Mouse (Mus musculus) forebrain, embryonic 13.5 days (tissue): ENCODE data around the gene Aurkaip1. TPM values are rescaled to one million over a fixed set of nuclear protein-coding genes. Genes with fewer than 3 reads are reported as not detected.
A peak's percentile ranks its signal among the peaks of the same experiment; 100 is the strongest.

ENCODE experiments used
- ATAC-seq: fragments of 200-750 bp; cut with Nextera tagmentation; 2 replicates; pipeline ENCODE4 v1.8.0; 2017
- H3K27ac ChIP-seq: fragments of 300-500 bp; sonication (generic); 2 replicates; pipeline ENCODE4 v1.5.1; 2015; ENCODE audit warnings: inconsistent platforms, mild to moderate bottlenecking, moderate library complexity
- H3K27me3 ChIP-seq: fragments of 300-500 bp; sonication (generic); 2 replicates; pipeline ENCODE4 v1.6.1; 2015; ENCODE audit warnings: mild to moderate bottlenecking, inconsistent platforms
- H3K36me3 ChIP-seq: fragments of 300-500 bp; sonication (generic); 2 replicates; pipeline ENCODE4 v1.6.1; 2015; ENCODE audit warnings: mild to moderate bottlenecking, inconsistent platforms; ENCODE audit not compliant: poor library complexity, severe bottlenecking
- H3K4me1 ChIP-seq: fragments of 300-500 bp; sonication (generic); 2 replicates; pipeline ENCODE4 v1.6.1; 2015; ENCODE audit warnings: inconsistent platforms
- H3K4me2 ChIP-seq: fragments of 300-500 bp; sonication (generic); 2 replicates; pipeline ENCODE4 v1.6.1; 2015; ENCODE audit warnings: inconsistent platforms, mild to moderate bottlenecking, moderate library complexity
- H3K4me3 ChIP-seq: fragments of 300-500 bp; sonication (generic); 2 replicates; pipeline ENCODE4 v1.5.1; 2015; ENCODE audit warnings: mild to moderate bottlenecking, inconsistent platforms
- H3K9ac ChIP-seq: fragments of 300-500 bp; sonication (generic); 2 replicates; pipeline ENCODE4 v1.6.1; 2015; ENCODE audit warnings: mild to moderate bottlenecking, inconsistent platforms
- H3K9me3 ChIP-seq: fragments of 300-500 bp; sonication (generic); replicated peaks from 2 replicates; pipeline ENCODE4 v1.6.1; 2016; ENCODE audit warnings: inconsistent platforms
- WGBS: fragments of 180-500 bp; shearing (Covaris S2); methylation state at CpG from one replicate; pipeline ENCODE4 v1.1.7; 2015; 5-methylcytosine and 5-hydroxymethylcytosine counted together
- polyA plus RNA-seq: library from polyadenylated mRNA; unstranded; fragments of >200 nt; fragmentation: Nextera tagmentation; extraction: Ambion mirVana; gene quantifications from 2 replicates; pipeline ENCODE4 v1.2.1, GENCODE M21; 2015

Aurkaip1 gene
- polyA plus RNA-seq, 1 experiment from 2014 or later: 151 TPM

DNA sequence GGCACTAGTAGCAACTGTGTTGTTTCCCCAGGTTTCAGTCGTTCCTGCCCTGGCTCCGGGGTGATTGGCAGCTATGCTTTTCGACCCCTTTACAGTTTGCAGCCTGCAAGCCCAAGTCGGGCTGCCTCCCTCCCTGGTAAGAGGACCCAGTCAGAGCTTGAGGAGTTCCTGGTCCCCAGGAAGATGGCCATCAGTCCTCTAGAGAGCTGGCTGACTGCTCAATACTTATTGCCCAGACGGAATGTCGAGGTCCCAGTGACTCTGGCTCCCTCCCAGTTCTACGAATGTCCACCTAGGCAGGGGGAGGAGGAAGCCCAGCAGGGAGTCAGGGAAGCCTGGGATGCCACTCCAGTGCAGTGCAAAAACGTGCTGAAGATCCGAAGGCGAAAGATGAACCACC lies 1.2 kb downstream of the Aurkaip1 start:
- Histone ChIP-seq H3K27ac (peak overlapping the region; percentile 89; the same call in 1 of the 2 replicates), H3K9me3 (no peaks in the 10 kb centered on the region)
- 54% methylated on average over 10 of the region's 10 CpGs for WGBS

GRCm38 (mm10) chr4:155833234-155833633 lies 2.2 kb downstream of the Aurkaip1 start:
- WGBS: 87% methylated on average over 4 of the region's 4 CpGs
- Histone ChIP-seq H3K4me2 (peak overlapping the region; percentile 99; the same call in 1 of the 2 replicates), H3K9ac (no peak overlapping the region), H3K27ac (no peak overlapping the region), H3K4me3 (no peak overlapping the region), H3K27me3 (no peaks in the 10 kb centered on the region), H3K9me3 (no peaks in the 10 kb centered on the region), H3K4me1 (peaks cover 25% of the 10 kb centered on the region), H3K36me3 (peaks cover 18% of the 10 kb centered on the region)
- ATAC-seq: no peak

More for the DNA sequence above, 1.2 kb downstream of the Aurkaip1 start:
- ATAC-seq: no peak
- Histone ChIP-seq H3K4me2 (peak overlapping the region; percentile 99), H3K4me1 (peaks cover 25% of the 10 kb centered on the region), H3K4me3 (peak overlapping the region; percentile 91), H3K9ac (peak overlapping the region; percentile 93), H3K36me3 (peaks cover 27% of the 10 kb centered on the region), H3K27me3 (no peaks in the 10 kb centered on the region)

DNA sequence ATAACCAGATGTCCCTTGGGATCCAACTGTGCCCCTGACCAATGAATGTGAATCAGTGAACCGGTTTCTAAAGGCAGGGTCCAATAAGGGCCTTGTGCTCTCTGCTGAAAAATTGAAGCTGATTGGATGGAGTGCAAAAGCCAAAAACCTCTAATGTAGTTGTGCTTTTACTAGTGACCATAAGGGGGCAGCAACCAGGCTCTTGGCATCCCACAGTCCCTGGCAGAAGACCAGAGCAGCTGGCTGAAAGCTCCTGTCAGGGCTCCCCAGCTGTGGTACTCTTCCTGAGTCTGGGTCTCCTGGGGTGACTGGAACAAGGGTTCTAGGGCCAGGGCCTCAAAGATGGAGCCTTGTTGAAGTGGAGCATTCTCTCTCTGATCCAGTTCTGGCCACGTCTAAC lies 2.8 kb downstream of the Aurkaip1 start:
- Histone ChIP-seq H3K4me3 (no peak overlapping the region), H3K4me1 (peaks cover 25% of the 10 kb centered on the region), H3K9me3 (no peaks in the 10 kb centered on the region), H3K27ac (peak overlapping the region; percentile 41; the same call in 1 of the 2 replicates), H3K4me2 (no peak overlapping the region), H3K27me3 (no peaks in the 10 kb centered on the region), H3K9ac (no peak overlapping the region), H3K36me3 (peaks cover 15% of the 10 kb centered on the region)
- WGBS: 33% methylated on average over 2 of the region's 2 CpGs
- no peak for ATAC-seq

DNA sequence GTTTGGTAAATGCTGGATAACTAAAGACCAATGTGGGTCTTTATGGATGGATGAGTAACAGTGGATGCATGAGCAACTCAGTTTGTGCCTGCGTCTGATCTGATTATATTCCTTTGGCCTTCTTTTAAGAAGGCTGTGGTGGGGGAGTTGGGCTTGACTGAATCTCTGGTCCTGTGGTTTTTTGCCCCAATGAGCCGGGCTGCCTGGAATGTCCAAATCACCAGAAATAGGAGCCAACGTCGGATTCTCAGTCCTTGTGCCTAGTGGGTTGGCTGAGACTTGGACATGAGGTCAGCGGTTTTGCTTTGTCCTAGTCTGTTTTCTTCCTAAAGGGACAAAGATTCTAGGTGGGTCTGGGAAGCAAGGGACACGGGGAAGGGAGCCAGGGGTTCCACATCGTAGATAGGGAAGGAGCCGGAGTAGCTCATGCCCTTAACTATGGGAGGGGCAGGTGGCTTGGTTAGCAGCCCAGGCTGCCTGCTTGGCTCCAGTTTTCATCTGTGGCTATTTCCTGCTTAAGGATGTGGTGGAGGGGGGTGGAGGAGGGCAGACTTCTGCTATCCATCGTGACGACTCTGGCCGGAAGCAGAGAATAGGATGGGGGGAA lies 6.4 kb downstream of the Aurkaip1 start:
- Histone ChIP-seq H3K4me2 (no peak overlapping the region), H3K36me3 (peaks cover 10% of the 10 kb centered on the region), H3K9me3 (no peaks in the 10 kb centered on the region), H3K27me3 (peaks cover 15% of the 10 kb centered on the region), H3K9ac (no peak overlapping the region), H3K27ac (no peak overlapping the region), H3K4me1 (peaks cover 40% of the 10 kb centered on the region), H3K4me3 (no peak overlapping the region)
- ATAC-seq: no peak
- 86% methylated on average over 11 of the region's 11 CpGs for WGBS

DNA sequence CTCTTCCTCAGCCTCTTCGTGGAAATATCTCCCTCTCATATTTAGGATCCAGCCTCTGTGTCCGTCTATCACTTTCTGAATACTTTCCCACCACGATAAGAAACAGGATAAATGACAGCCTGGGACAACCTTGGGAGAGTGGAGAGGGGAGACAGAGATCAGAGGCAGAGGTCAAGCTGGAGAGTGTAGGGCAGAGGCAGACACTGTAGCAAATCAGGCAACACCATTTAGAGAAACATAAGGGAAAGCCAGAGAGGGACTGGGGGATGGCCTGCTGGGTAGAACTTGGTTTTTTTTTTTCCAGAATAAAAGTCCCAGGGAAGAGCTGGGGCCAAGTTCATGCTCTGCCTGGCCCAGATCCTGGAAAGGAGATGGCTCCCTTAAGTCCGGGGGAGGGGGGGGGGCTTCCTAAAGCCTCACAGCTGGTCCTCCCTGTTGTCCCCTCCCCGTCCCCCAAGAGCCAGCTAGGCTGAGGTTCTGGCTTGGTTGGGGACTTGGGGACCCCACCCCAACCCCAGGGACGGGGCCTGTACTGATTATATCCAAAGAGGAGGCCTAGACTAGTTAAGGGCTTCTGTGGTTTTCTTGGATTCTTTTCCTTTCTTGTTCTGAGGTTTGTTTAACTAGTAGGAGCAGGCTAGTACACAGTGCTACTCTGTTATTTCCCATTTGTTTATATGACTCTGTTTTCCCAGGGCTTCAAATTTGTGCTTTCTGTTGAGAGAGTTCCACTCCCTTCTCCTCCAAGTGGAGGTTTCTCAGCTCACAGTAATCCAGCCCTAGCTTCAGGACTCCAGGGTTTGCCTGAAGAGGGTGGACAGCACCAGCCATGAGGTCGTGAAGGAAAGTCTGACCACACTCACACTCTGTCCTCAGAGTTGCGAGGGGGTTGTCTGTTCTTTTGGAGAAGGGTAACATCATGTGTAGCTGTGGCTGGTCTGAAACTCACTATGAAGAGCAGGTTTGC lies 7.4 kb downstream of the Aurkaip1 start:
- H3K27me3 ChIP-seq: peaks cover 15% of the 10 kb centered on the region
- peaks cover 30% of the 10 kb centered on the region for H3K4me1 ChIP-seq
- WGBS: 67% methylated on average over 8 of the region's 8 CpGs
- H3K27ac ChIP-seq: no peak overlapping the region
- H3K36me3 ChIP-seq: peaks cover under 1% of the 10 kb centered on the region; the same call in 1 of the 2 replicates
- no peak overlapping the region for H3K4me3 ChIP-seq
- H3K4me2 ChIP-seq: no peak overlapping the region
- ATAC-seq: no peak
- no peak overlapping the region for H3K9ac ChIP-seq
- H3K9me3 ChIP-seq: no peaks in the 10 kb centered on the region

- 3% methylated on average over 16 of the region's 16 CpGs for WGBS
- Histone ChIP-seq H3K4me3 (peak within 1 kb of the TSS; percentile 36), H3K9ac (peak within 1 kb of the TSS; percentile 60), H3K36me3 (no peaks in the 10 kb centered on the region), H3K4me1 (peaks cover 25% of the 10 kb centered on the region), H3K4me2 (peak within 1 kb of the TSS; percentile 62), H3K9me3 (no peaks in the 10 kb centered on the region), H3K27ac (no peak within 1 kb of the TSS), H3K27me3 (peaks cover 15% of the 10 kb centered on the region)
- peak; percentile 72 for ATAC-seq
Observed at GRCm38 (mm10) chr4:155839483-155839910, 8.4 kb downstream of the Aurkaip1 start, which contains the start of gene Mxra8. Mxra8 (plus strand) TSS chr4:155839680.

- Histone ChIP-seq H3K27me3 (peaks cover 15% of the 10 kb centered on the region), H3K4me1 (peaks cover 25% of the 10 kb centered on the region), H3K36me3 (no peaks in the 10 kb centered on the region), H3K4me3 (peak overlapping the region; percentile 36), H3K27ac (no peak overlapping the region), H3K4me2 (peak overlapping the region; percentile 62), H3K9me3 (no peaks in the 10 kb centered on the region), H3K9ac (peak overlapping the region; percentile 60)
- WGBS: 12% methylated on average over 8 of the region's 8 CpGs
- ATAC-seq: peak; percentile 25; the same call in 1 of the 2 replicates
Observed at GRCm38 (mm10) chr4:155840076-155841002, 9.3 kb downstream of the Aurkaip1 start.

GRCm38 (mm10) chr4:155841003-155841454 lies 10.0 kb downstream of the Aurkaip1 start:
- peak; percentile 58 for ATAC-seq
- H3K36me3 ChIP-seq: no peaks in the 10 kb centered on the region
- peaks cover 15% of the 10 kb centered on the region for H3K27me3 ChIP-seq
- H3K27ac ChIP-seq: no peak overlapping the region
- under 1% methylated on average over 32 of the region's 32 CpGs for WGBS
- H3K4me1 ChIP-seq: peaks cover 25% of the 10 kb centered on the region
- H3K4me2 ChIP-seq: peak overlapping the region; percentile 62
- peak overlapping the region; percentile 54 for H3K9ac ChIP-seq
- H3K4me3 ChIP-seq: peak overlapping the region; percentile 36
- no peaks in the 10 kb centered on the region for H3K9me3 ChIP-seq

DNA sequence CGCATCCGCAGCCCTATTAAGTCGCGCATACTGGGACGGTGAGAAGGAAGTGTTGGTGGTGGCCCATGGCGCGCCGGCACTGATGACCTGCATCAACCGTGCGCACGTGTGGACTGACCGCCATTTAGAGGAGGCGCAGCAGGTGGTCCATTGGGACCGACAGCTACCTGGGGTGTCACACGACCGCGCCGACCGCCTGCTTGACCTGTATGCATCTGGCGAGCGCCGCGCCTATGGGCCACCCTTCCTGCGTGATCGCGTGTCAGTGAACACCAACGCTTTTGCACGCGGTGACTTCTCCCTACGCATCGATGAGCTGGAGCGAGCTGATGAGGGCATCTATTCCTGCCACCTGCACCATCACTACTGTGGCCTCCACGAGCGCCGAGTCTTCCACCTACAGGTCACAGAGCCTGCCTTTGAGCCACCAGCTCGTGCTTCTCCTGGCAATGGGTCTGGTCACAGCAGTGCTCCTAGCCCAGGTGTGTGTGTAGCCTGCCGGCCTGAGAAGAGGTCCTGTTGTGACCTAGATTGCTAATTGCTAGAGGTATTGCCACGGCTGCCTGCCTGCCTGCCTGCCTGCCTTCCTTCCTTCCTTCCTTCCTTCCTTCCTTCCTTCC lies 10.7 kb downstream of the Aurkaip1 start:
- H3K27ac ChIP-seq: no peak overlapping the region
- H3K36me3 ChIP-seq: no peaks in the 10 kb centered on the region
- H3K9me3 ChIP-seq: no peaks in the 10 kb centered on the region
- H3K4me3 ChIP-seq: peak overlapping the region; percentile 36; the same call in 1 of the 2 replicates
- peaks cover 15% of the 10 kb centered on the region for H3K27me3 ChIP-seq
- no peak overlapping the region for H3K9ac ChIP-seq
- 39% methylated on average over 38 of the region's 38 CpGs for WGBS
- H3K4me2 ChIP-seq: peak overlapping the region; percentile 62
- ATAC-seq: no peak
- H3K4me1 ChIP-seq: peaks cover 30% of the 10 kb centered on the region

DNA sequence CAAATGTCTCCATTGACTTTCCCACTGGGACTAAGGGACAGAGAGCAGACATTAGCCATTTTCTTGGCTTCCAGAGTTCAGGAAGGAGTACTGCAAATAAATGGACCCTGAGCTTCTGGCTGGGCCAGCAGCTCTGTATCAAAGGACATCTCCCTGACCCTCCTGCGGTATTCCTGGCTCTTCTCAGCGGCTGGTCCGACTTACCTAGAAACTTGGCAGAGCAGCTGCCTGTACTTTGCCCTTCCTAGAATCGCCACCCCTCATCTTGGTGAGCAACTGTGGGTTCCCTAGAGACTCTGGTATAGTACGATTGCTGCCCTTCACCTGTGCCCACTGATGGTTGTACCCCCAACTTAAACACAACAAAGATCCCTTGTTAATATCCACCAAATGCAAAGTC lies 12.2 kb downstream of the Aurkaip1 start:
- WGBS: 93% methylated on average over 5 of the region's 5 CpGs
- H3K4me2 ChIP-seq: no peak overlapping the region
- H3K27me3 ChIP-seq: peaks cover 15% of the 10 kb centered on the region
- no peaks in the 10 kb centered on the region for H3K9me3 ChIP-seq
- no peak overlapping the region for H3K27ac ChIP-seq
- H3K9ac ChIP-seq: no peak overlapping the region
- ATAC-seq: no peak
- H3K4me3 ChIP-seq: no peak overlapping the region
- peaks cover 37% of the 10 kb centered on the region for H3K4me1 ChIP-seq
- no peaks in the 10 kb centered on the region for H3K36me3 ChIP-seq
